Mouse (Mus musculus): ENCODE data around the gene Snap29.

The Snap29 gene

GRCm38 (mm10) chr16:17405736-17406443 is at the start of gene Snap29, which contains the start of gene Pi4ka:
Gene Snap29, plus strand, starts transcription at chr16:17405986.
Gene Pi4ka, minus strand, starts transcription at chr16:17406314.
- peak; percentile 99 for DNase-seq

GRCm38 (mm10) chr16:17356031-17356430 is 49.8 kb upstream of the Snap29 start:
- DNase-seq, result no peak

GRCm38 (mm10) chr16:17358787-17359186 is 47.0 kb upstream of the Snap29 start:
- no peak for DNase-seq

- DNase-seq, result no peak
Observed at GRCm38 (mm10) chr16:17382306-17382705, 23.5 kb upstream of the Snap29 start.

DNA sequence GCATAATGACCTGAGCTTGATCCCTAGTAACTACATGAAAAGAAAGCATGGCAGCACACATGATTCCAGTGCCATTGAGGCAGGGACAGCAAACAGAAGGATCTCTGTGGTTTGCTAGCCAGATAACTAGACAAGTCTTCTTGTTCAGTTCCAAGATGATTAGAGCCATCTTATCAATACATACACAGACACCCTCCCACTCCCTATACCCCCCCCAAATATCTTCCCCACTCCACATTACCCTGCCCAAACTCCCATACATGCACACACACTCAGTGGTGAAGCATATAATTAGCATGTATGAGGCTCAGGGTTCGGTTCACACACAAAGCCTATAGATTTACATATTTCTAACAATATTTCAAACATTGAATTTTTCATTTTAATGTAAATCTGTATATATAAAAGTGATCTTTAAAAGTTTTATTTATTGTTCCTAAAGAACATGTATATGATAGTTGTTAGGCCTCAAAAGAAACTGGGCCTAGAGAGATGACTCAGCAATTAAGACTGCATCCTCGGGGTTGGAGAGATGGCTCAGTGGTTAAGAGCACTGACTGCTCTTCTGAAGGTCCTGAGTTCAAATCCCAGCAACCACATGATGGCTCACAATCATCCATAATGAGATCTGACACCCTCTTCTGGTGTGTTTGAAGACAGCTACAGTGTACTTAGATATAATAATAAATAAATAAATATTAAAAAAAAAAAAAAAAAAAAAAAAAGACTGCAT is 22.0 kb upstream of the Snap29 start:
- DNase-seq, result no peak

- no peak for DNase-seq
Observed at GRCm38 (mm10) chr16:17392784-17393183, 13.0 kb upstream of the Snap29 start.

DNA sequence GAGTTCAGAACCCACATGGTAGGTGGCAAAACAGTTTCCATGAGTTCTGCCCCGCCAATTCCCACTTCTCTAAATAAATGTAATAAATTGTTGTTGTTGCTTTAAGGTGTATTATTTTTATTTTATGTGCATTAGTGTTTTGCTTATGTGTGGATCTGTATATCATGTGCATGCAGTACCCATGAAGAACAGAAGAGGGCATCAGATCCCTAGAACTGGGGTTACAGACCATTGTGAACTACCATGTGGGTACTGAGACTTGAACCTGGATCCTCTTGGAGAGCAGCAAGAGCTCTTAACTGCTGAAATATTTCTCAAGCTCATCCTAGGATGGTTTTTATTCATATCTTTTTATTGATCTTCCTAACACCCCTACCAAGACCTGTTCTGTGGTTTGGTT is 2.9 kb upstream of the Snap29 start:
- DNase-seq, result peak; percentile 57

- no peak for DNase-seq
Observed at GRCm38 (mm10) chr16:17405271-17405696, 502 bp upstream of the Snap29 start.

- no peak for DNase-seq
Observed at GRCm38 (mm10) chr16:17406512-17407231, 886 bp downstream of the Snap29 start.

GRCm38 (mm10) chr16:17409046-17409445 is 3.3 kb downstream of the Snap29 start:
- no peak for DNase-seq

DNA sequence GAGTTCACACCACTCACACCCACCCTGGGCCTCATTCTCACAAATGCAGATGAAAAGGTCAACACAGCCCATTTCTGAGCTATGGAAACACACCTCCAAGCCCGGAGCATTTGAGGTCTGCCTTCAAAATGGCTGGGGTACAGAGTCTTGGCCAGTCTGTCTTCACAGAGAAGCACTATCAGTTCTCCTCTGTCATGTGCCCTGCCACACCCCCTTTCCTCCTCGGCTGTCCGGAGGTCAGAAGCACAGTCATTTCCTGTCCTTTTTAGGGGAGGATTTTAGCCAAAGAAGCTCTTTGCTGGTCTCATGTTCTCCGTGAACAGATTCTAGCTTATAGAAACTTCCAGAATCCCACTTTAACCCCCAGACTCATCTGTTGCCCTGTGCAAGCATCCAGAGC is 4.4 kb downstream of the Snap29 start:
- no peak for DNase-seq

- DNase-seq, result no peak
Observed at GRCm38 (mm10) chr16:17423021-17423420, 17.2 kb downstream of the Snap29 start.

DNA sequence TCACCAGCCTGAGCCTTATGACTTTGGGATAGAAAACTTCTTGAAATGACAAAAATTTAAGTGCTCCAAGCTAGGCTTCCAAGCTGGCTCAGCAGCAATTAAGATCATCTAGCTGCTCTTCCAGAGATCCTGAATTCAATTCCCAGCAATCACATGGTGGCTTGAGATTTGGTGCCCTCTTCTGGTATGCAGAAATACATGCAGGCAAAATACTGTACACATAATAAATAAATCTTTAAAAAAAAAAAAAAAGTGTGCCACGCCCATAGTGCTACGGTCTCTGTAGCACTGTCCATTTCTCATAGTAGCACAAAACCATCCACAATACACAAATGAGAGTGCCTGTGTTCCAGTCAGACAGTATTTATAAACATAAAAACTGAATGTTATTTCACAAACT is 26.8 kb downstream of the Snap29 start:
- DNase-seq, result peak; percentile 44

- peak; percentile 99 for DNase-seq
Observed at GRCm38 (mm10) chr16:17451541-17452372, 46.0 kb downstream of the Snap29 start, which contains the start of gene Crkl. Gene Crkl, plus strand, starts transcription at chr16:17451987.

GRCm38 (mm10) chr16:17452373-17452715 is 46.6 kb downstream of the Snap29 start:
- DNase-seq, result no peak

DNA sequence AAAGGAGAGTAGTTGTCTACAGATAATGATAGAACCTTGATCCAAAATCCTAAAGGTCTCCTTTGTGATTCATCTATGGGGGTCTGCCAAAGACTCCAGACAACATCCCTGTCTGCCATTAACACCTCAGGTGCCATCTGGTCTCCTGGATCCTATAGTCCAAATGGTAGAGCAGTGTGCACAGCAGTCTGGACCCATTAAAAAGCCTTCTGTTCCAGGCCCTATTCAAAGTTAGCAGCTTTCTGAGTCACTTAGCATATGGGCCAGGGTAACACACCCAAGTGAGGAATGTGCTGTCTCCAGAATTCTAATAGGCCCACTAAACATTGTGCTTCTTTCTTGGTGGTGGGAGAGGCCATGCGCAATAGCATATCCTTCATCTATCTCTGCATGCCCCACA is 51.1 kb downstream of the Snap29 start:
- DNase-seq, result no peak

GRCm38 (mm10) chr16:17460254-17460653 is 54.5 kb downstream of the Snap29 start:
- peak; percentile 34 for DNase-seq

GRCm38 (mm10) chr16:17461596-17461995 is 55.8 kb downstream of the Snap29 start:
- no peak for DNase-seq

DNA sequence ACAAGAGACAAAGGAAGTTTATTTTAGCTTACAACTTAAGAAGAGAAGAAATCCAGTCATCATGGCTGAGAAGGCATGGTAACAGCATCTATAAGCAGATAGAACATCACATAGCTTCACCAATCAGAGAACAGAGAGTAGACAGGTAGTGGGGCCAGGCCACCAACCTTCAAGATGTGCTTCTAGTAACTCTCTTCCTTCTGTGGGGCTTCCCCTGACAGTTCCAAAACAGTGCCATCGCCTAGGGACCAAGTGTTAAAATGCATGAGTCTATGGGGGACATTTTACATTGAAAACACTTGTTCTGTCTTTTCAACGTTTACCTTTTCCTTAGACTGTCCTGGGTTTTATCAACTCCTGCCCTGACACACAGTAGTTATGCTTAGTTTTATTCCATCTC is 57.4 kb downstream of the Snap29 start:
- no peak for DNase-seq

DNA sequence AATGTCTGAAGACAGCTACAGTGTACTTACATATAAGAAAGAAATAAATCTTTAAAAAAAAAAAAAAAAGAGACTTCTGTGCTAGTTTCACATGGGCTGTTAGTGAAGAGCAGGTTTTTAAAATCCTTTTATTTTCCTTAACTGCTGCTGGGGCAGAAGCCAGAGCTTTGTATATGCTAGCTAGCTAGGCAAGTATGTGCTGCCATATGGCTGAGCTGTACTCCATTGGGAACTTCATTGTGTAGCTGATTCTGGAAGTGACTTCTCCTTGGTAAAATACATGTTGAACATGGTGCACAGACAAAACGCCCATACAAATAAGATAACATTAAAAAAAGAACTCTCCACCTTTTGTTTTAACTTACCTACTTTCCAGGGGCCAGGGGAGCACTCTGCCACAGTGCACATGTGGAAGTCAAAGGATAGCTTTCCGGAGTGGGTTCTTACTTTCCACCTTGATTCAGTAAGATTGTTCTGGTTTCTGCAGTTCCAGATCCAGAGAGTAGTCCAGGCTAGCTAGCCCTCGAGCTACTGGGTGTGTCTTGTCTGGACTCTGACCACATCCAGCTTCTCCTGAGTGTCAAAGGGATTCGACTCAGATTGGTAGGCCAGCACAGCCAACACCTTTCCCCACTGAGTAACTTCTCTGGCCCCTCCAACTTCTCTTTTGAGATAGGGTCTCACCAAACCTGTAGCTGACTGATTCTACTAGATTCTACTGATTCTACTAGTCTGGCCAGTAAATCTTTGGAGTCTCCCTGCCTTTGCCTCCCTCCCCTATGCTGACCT is 61.3 kb downstream of the Snap29 start:
- DNase-seq, result no peak

GRCm38 (mm10) chr16:17472498-17472897 is 66.7 kb downstream of the Snap29 start:
- no peak for DNase-seq

GRCm38 (mm10) chr16:17474091-17474490 is 68.3 kb downstream of the Snap29 start:
- DNase-seq, result peak; percentile 50
